Mouse (Mus musculus) liver, adult 2 months (tissue): ENCODE measurements around the gene Auts2.

Experiments used
- CTCF ChIP-seq: fragments of 200-500 bp; IDR thresholded peaks from 2 replicates; pipeline ENCODE4 v1.5.1; 2011; ENCODE audit warnings: low read depth, low read length, control low read depth
- POLR2A ChIP-seq: fragments of 200-500 bp; IDR thresholded peaks from 2 replicates; pipeline ENCODE4 v1.6.1; 2011; ENCODE audit warnings: low read length, control low read depth; ENCODE audit not compliant: insufficient read depth; ENCODE audit errors: extremely low read depth

DNA sequence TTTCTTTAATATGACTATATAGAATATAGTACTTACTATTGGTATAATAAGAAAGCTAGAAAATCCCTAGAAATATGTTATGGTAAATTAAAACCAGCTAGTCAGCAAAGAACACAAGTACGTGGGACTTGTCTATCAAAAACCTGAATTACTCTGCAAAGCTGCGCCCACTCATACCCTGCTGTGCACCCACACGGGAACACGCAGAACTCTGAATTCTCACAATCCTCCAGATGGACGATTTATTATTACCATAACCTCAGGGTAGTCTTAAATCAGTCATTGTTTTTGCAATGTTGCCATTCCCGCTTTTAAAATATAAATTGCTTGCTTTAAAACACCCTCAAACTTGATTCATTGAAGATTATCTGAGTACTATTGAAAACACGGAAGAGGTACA, 84.6 kb downstream of the Auts2 start:
- TF ChIP-seq CTCF: no peak
- TF ChIP-seq POLR2A: no peak
